Mouse (Mus musculus): ENCODE measurements at regions not wholly inside any gene's neighbourhood (a gene's known extent, or its start where the extent isn't known, plus 50 kb on each side); places are given as distances from the start of the nearest gene placed in this dataset.

DNA sequence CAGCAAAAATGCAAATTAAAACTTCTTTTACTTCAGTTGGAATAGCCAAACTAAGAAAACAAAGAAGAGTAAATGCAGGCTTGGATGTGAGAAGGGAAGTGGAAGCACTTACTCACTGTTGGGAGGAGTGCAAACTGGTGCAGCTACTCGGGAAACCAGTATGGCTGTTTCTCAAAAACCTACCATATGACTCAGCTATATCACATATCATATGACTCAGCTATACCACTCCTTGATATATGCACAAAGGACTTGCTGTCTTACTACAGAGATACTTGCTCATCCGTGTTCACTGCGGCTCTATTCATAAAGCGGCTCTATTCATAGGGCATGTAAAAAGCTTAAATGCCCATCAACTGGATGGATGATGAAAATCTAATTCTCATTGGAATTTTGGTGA lies 59.5 kb upstream of the Fam19a1 start:
- DNase-seq (ENCODE audit: low spot score): no peak

DNA sequence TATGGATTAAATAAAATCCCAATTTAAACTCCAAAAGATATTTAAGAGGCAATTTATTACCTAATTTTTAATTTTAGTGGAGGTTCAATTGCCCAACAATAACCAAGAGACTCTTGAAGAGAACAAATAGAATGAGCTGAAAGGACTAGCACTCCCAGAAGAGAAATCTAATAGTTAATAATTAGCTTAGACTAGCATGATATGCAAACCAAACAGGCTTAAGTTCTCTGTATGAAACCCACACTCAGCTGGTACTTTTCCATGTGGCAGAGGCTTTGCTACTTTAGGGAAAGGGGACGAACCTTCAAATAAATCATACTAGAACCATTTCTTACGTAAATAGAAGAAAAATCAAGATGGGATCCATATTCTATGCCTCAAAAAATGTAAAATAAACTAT lies 55.9 kb upstream of the Fam19a1 start:
- DNase-seq (ENCODE audit: low spot score): no peak

DNA sequence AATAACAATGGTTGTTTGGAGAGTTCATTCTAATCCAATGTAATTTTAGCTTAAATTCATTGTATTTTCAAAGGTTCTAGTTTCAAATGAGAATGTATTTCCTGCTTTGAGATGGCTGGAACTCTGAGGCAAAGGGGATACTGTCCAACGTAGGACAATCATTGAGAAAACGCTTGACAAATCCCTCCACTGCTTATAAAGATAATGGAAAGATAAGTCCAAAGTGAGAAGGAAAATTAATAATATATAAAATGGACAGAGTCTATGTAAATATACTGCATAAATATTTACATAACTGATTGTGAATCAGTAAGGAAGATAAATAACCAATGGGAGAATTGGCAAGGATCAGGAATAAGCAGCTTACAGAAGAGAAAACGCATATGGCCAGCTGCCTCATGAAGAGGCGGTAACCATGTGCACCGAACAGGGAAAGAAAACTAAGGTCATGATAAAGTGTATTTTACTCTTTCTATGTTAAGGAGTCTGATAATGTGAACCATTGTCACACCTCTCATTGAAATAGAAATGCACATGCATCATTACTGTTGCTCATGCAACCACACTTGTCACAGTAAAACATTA lies 55.3 kb upstream of the Fam19a1 start:
- DNase-seq (ENCODE audit: low spot score): no peak

DNA sequence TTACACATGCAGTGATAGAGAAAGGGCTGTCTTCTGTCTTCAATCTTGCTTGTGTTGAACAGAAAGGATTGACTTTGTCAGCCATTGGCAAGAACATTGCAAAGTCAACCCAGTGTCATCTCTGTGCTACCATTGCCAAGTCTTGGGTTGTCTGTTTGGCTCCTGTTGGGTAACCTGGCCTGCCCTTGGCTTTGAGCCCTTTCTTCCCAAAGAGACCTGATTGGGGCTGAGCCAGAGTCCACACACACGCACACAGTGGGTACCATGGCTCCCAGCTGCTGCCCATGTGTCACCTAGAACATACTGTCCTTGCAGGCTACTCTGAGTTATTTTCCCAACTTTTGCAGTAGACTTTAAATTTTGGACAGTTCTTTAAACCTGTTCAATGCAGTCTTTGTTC lies 51.0 kb upstream of the Fam19a1 start:
- no peak for DNase-seq (ENCODE audit: low spot score)
